Mouse (Mus musculus): ENCODE measurements around the gene Slc25a10.
A peak's percentile ranks its signal among the peaks of the same experiment; 100 is the strongest.
"Not testable (repeated sequence)": the region's sequence is repeated elsewhere in the genome, so short reads cannot be mapped to it uniquely, and the experiment has no call there.

Gene Slc25a10

DNA sequence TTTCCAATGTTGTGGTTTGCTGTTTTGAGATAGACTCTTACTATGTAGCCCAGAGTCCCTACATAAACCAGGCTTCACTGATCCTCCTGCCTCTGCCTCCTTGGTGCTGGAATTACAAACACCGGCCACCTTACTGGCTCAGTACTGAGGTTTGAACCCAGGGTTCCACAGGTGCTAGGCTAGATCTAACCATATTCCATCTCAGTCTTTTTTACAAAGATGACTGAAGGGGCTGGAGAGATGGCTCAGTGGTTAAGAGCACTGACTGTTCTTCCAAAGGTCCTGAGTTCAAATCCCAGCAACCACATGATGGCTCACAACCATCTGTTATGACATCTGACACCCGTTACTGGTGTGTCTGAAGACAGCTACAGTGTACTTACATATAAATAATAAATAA lies 22.6 kb downstream of the Slc25a10 start:
- not testable (repeated sequence) for DNase-seq

GRCm38 (mm10) chr11:120515611-120516010 lies 24.0 kb downstream of the Slc25a10 start:
- DNase-seq, result peak; percentile 92 to 96

DNA sequence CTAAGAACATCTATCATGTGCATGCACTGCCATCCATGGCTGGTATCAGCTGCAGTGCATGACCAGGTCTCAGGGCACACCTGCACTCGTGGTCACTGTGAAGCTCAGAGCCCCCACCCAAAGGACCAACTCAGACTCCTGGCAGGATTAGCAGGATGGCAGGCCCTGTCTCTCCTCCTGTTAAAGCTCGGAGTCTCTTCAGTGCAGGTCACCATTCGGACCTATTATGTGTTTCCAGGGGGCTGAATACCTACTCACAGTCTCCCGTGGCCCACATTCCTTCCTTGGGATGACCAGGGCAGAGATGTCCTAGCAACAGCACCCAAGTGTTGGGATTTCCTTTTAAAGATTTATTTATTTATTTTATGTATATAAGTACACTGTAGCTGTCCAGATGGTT lies 25.5 kb downstream of the Slc25a10 start:
- DNase-seq, result no peak

- no peak for DNase-seq
Measured at GRCm38 (mm10) chr11:120518027-120518426, 26.4 kb downstream of the Slc25a10 start.

DNA sequence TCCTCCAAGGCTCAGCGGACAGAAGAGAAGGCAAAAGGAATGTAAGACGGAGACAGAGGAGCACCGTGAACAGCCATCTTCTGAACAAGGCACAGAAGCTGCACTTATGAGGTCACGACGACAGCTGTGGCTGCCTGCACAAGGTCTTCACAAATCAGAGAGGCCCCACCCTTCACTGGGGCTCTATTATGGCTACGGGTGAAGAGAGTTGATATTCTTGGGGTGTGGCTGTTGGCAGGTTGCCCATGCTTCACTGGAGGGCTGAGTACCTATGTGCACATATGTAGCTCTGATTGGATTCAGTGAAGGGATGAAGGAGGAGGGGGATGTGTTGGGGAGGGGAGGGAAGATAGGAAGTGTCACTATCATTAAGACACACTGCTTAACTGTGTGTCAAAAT lies 26.9 kb downstream of the Slc25a10 start:
- DNase-seq, result no peak

DNA sequence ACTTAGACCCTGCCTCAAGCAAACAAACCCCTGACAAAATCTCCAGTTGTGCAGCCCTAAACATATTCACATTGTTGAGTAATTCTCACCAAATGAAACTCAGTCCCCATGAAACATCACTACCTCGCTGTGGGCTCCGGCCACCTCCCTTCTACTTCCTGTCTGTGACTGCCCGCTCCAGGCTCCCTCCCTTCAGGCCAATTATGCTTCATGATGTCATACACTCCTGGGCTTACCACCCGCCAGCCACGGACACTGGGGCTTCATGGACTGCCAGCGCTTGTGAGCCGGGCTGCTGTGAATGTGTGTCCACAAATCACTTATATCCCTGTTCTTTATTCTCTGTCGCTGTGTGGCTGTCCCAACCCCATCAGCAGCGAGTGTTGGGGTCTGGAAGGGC lies 28.1 kb downstream of the Slc25a10 start:
- peak in 1 of 2 experiments; percentile 29 for DNase-seq

DNA sequence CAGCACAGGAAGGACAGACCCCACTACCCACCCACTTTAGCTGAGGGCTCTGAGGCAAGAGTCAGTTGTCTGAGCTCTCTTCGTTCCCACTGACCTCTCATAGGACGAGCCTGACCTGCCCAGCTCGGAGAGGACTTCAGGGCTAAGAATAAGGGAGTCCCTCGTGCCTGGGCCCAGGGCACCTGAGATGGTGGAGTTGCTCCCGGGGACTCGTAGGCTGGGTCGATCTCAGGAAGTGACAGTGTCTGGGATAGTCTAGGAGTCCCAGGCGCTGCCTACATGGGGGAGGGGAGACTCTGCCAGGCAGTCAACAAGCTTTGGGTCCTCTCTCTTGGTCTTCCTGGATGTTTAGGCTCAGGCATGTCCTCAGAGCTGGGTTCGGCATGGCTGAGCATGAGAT lies 28.9 kb downstream of the Slc25a10 start:
- DNase-seq, result no peak

- peak; percentile 81 to 86 for DNase-seq
Measured at GRCm38 (mm10) chr11:120520967-120521540, 29.4 kb downstream of the Slc25a10 start.

GRCm38 (mm10) chr11:120522581-120522980 lies 30.9 kb downstream of the Slc25a10 start:
- no peak for DNase-seq

GRCm38 (mm10) chr11:120525959-120526358 lies 34.3 kb downstream of the Slc25a10 start:
- no peak for DNase-seq

DNA sequence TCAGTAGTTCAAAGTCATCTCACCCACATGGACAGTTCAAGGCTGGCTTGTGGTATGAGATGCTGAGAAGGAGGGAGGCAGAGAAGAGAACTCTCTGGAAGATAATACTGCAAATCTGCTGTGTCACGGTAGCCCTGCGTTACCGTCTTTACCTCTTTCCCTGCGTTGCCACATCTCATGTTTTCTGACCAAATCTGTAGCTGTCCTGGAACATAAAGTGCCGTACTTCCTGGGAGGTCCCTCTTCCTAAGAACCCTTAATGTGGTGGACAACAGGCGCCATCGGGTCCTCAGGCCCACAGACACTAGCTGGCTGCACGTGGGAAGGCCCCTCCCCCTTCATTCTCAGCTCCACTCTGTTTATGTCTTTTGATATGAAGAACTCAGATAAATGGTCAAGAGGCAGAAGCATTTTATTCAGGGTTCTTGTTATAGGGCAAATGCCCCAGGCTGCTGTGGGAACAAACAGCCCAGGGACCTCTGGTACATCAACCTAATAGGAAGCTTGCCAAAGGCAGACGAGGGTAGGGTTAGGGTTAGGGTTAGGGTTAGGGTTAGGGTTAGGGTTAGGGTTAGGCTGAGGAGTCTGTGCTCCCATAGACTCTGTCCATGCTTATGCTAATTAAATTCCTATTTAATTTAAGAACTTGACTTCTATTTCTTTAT lies 36.2 kb downstream of the Slc25a10 start:
- no peak for DNase-seq

DNA sequence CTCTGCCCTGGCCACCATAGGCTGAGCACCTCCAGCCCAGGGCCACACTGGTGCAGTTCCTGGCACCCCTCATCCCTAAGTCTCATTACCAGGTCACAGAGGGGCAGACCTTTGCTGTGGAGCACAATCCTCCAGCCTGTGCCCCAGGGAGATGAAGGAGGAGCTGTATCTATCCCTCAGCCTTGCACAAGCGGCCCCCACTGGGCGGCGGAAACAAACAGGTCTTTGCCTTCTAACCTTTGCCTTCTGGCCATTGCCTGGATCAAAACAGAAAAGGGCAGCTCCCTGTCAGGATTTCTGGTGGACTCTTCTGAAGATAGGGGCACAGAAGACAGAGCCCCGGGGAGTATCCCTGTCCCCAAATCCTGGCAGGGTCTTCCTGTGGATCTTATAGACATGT lies 37.3 kb downstream of the Slc25a10 start:
- DNase-seq, result no peak

DNA sequence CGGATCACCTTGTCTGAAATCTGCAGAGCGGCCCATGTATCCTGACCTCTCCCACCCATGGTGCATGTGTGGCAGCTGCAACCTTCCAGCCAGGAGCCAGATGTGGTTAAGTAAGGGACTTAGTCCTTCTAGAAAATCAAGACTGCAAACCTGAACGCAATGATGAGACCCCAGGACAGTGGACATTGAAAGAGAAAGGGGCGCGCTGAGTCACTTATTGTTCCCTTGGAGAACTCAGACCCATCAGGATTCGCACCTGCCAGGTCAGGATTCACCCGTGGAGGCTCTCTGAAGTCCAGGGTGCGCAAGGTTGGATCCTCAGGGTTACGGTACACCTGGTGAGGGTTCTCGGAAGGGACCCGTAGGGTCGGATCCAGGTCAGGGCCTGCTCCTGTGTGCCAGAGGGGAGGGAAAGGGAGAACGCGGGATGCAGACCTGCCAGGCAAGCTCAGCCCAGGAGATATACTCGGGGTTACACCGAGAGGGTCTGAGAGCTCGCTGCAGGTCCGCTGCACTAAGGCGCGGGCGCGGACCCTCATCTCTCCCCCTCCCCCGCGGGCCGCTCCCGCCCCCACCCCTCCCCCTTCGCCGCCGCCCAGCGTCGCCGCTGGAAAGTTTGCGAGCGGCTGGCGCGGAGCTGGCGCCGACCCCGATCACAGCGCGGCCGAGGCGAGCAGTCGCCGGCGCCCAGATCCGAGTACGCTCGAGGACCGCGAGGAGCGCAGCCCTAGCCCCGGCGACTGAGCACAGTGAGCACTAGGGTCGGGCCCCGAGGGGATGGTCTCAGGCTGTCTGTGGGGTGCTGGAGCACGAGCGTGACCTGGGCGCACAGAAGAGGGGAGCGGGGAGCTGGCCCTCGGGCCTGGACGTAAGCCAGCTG lies 38.7 kb downstream of the Slc25a10 start, which contains the start of gene Gcgr:
Gene Gcgr (plus strand): TSS at position 615 of the 880 bp plus-strand sequence.
- DNase-seq, result no peak

GRCm38 (mm10) chr11:120531646-120532045 lies 40.0 kb downstream of the Slc25a10 start:
- no peak for DNase-seq

- DNase-seq, result no peak
Measured at GRCm38 (mm10) chr11:120534093-120534492, 42.5 kb downstream of the Slc25a10 start.

- DNase-seq, result no peak
Measured at GRCm38 (mm10) chr11:120535145-120535544, 43.5 kb downstream of the Slc25a10 start.

DNA sequence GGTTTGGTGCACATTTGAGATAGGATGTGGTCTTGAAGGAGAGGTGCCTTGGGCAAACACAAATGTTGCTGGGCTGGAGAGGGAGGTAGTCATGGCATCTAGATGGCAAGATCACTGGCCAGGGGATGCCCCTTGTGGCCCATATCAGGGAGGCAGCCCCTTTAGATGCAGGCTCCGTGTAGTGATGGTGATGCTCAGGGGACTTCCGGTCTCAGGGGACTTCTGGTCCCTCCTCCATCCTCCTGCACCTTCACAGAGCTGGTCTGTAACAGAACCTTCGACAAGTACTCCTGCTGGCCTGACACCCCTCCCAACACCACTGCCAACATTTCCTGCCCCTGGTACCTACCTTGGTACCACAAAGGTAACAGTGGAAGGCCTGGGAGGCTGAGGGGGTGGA lies 44.2 kb downstream of the Slc25a10 start:
- DNase-seq, result no peak

GRCm38 (mm10) chr11:120538485-120538884 lies 46.8 kb downstream of the Slc25a10 start:
- peak; percentile 83 to 86 for DNase-seq

GRCm38 (mm10) chr11:120538955-120539284 lies 47.3 kb downstream of the Slc25a10 start:
- no peak for DNase-seq

- DNase-seq, result no peak
Measured at GRCm38 (mm10) chr11:120539285-120540014, 47.8 kb downstream of the Slc25a10 start.

DNA sequence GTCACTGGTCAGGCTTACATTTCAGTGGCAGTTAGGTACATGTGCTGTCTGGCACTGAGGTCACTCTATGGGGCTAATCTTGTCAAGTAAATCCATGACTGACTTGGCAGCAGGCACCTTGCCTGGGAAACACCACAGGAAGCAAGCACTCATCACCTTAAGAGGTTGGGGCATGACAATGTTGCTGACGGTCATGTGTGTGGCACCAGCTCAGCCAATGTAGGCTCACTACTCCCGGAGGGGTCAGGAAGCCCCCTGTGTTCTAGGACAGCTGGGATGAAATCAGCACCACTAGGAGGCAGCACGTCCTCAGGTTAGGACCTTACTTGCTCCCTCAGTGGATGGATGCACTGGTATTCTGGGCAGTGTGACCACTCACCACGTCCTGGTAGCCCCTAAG lies 50.3 kb downstream of the Slc25a10 start:
- peak in 1 of 2 experiments; percentile 11 for DNase-seq

- DNase-seq, result no peak
Measured at GRCm38 (mm10) chr11:120542376-120542775, 50.7 kb downstream of the Slc25a10 start.

GRCm38 (mm10) chr11:120545964-120546363 lies 54.3 kb downstream of the Slc25a10 start:
- no peak for DNase-seq
